2 mouse cellular contexts compared by ENCODE assay signal in genomic region chr5:146331131-146331530, GRCm38 (mm10).
TF ChIP-seq lines count a peak whose summit lies in the region.

No protein-coding gene starts in this region.

TF ChIP-seq in CH12.LX, 34 proteins besides CTCF, POLR2A, EP300 and RAD21 (continued from another document):
- TF ChIP-seq MXI1 (IDR thresholded peaks at IDR 0.05; ENCODE audit: low read depth, low read length) (no peak), MEF2A (IDR thresholded peaks at IDR 0.05; ENCODE audit: borderline replicate concordance, low read depth, low read length) (no peak)

TF ChIP-seq in MEL, 35 proteins besides CTCF, POLR2A, EP300 and RAD21 (continued from another document):
- TF ChIP-seq JUND (IDR thresholded peaks at IDR 0.05; ENCODE audit: low read depth, low read length) (no peak), ETS1 (IDR thresholded peaks at IDR 0.05; ENCODE audit: low read depth, low read length) (no peak)
